Mouse (Mus musculus) G1E (cell line): ENCODE data around the gene Ift122.

ENCODE experiments used
- CTCF ChIP-seq: IDR thresholded peaks from 2 replicates; pipeline ENCODE4 v1.5.1; 2012; ENCODE audit warnings: low read depth, low read length, inconsistent platforms, mixed read lengths
- GATA1 ChIP-seq: IDR thresholded peaks from 2 replicates; pipeline ENCODE4 v1.6.1; 2012; ENCODE audit warnings: borderline replicate concordance, low read length, inconsistent platforms, mixed read lengths

GRCm38 (mm10) chr6:115856361-115856745 is 3.1 kb downstream of the Ift122 start:
- no peak for TF ChIP-seq GATA1
- TF ChIP-seq CTCF = no peak
